Mouse (Mus musculus) G1E-ER4 (cell line): ENCODE results near the gene Mettl21e. TPM values are rescaled to one million over a fixed set of nuclear protein-coding genes. Genes with fewer than 3 reads are reported as not detected.

ENCODE experiments used
- GATA1 ChIP-seq: IDR thresholded peaks from one replicate; pipeline ENCODE4 v1.8.0; 2012; ENCODE audit warnings: low read length, inconsistent platforms
- polyA plus RNA-seq: library from polyadenylated mRNA; stranded (reverse); fragments of >175 nt; gene quantifications from 2 replicates; pipeline ENCODE4 v1.2.3, GENCODE M21; 2012

The Mettl21e gene
- not detected in 2 replicates for polyA plus RNA-seq

- TF ChIP-seq GATA1 = no peak
Measured at GRCm38 (mm10) chr1:44218876-44219275, at the start of gene Mettl21e. Gene Mettl21e (minus strand): TSS chr1:44218961.

DNA sequence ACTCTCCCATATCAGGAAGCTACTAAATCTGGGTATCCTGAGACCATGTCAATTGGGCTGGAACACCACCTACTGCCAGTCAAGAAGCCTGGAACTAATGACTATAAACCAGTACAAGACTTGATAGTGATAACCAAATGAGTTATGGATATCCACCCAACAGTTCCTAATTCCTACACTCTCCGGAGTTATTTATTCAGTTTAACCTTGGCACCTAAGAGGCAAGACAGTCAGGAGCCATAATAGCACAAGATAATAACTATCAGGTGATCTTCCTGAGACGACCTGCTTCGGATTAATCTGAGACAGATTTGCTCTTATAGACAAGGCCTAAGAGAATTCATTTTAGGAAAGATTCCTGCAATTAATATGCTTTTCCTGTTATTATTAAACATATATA lies 21.2 kb upstream of the Mettl21e start:
- TF ChIP-seq GATA1 = no peak

GRCm38 (mm10) chr1:44237305-44237704 lies 18.5 kb upstream of the Mettl21e start:
- TF ChIP-seq GATA1 = no peak

- TF ChIP-seq GATA1 = no peak
Measured at GRCm38 (mm10) chr1:44235311-44235710, 16.6 kb upstream of the Mettl21e start.

GRCm38 (mm10) chr1:44229044-44229443 lies 10.3 kb upstream of the Mettl21e start:
- TF ChIP-seq GATA1 = no peak

DNA sequence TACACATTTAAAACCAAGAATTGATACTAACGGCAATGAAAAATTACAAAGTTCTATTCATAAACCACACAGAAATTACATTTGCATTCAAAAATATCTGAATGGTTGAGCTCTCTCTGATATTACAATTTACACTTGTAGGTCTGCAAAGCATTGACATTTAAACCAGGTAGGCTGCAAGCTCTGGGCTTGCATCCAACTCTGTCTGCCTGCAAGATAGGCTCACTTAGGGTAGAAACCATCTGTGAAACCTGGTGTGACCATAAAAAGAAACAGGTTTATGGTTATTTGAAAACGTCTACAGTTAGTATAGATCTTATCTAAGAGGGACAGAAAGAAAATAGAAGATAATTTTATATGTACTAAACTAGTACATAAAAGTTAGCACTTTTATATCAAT lies 1.6 kb downstream of the Mettl21e start:
- TF ChIP-seq GATA1 = no peak

DNA sequence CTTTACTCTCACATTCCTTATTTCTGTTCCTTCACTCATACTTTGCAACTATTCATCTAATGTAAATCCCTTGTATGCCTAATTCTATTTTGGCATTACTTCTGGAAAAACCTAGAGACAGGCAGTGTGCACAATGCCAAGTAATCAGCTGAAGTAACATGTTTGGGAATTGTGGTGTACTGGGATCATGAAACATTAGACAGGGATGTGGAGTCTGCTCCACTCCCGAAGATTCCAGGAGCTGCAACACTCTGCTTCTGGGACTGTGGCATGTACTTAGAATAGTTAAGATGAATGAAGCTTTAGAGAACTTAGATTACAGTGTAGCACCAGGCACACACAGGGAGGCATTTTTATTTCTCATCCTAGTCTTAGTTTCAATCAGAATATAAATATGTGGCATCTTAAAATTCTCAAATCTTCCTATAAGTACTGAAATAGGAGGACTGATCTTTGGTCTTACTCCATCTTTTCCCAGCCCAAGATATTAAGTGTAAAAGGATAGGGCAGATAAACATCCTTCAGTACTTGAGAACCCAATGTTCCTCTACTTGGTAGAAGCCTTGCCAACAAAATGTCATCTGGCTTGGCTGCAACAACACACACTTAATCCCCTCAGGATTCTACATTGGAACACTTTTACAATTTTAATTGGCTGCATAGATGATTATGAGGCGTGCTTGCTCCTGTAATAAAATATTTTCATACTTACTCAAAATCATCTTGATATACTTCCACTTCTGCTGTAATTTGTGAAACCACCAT lies 2.2 kb downstream of the Mettl21e start:
- TF ChIP-seq GATA1 = no peak

GRCm38 (mm10) chr1:44214443-44214842 lies 4.3 kb downstream of the Mettl21e start:
- TF ChIP-seq GATA1 = no peak

DNA sequence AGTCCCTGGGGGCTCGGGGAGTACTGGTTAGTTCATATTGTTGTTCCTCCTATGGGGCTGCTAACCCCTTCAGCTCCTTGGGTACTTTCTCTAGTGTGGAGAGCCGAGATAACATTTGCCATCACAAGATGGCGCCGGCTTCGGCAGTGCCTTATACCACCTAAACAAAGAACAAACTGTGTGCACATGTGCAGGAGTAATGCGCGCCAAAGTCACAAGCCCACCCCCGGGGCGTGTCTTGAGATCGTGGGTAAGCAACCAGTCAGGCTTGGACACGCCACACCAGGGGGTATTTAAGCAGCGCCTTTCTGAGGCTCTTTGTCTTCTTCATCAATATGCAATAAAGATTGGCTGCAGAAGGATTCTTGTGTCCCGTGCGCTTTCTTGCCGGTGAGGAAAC lies 15.9 kb downstream of the Mettl21e start:
- TF ChIP-seq GATA1 = no peak

DNA sequence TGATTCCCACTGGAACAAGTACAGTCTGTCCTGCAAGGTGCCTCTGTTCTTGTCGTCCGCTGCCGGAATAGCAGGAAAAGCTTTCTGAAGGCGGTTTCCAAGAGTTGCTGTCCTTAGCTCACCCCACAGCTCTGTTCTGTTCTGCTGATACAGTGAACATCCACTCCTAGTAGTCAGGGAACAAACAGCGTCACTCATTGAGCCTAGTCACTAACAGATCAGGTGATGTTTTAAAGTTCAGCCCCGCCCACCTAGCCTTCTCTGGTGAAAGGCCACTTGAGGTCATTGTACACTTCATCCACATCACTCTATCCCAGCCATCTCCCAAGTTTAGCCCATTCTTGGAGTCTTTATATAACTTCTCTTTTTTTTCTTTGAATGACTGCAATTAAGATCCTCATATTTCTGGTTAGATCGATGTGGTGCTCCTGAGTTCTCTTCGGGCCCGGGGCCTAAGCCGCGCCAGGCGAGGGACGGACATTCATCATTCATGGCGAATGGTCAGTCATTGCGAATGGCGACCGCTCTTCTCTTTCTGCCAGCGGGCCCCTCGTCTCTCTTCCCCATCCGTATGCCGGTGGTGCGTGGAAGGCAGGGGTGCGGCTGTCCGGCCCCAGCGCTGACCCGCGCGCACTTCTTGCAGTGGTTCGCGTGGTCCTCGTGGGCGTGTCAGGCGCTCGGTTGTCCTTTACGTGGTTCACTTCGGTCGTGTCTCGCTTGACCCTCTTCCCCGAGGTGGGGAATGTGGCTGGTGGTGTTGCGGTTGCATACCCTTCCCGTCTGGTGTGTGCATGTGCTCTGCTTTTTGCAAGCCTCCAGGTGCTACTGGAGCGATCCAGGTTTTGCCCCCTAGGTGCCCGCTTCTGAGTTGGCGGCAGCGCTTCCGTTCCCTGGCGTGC lies 20.2 kb downstream of the Mettl21e start:
- TF ChIP-seq GATA1 = no peak

- TF ChIP-seq GATA1 = no peak
Measured at GRCm38 (mm10) chr1:44186396-44186795, 32.4 kb downstream of the Mettl21e start.

- no peak for TF ChIP-seq GATA1
Measured at GRCm38 (mm10) chr1:44178086-44178485, 40.7 kb downstream of the Mettl21e start.

- TF ChIP-seq GATA1 = no peak
Measured at GRCm38 (mm10) chr1:44173903-44174302, 44.9 kb downstream of the Mettl21e start.

DNA sequence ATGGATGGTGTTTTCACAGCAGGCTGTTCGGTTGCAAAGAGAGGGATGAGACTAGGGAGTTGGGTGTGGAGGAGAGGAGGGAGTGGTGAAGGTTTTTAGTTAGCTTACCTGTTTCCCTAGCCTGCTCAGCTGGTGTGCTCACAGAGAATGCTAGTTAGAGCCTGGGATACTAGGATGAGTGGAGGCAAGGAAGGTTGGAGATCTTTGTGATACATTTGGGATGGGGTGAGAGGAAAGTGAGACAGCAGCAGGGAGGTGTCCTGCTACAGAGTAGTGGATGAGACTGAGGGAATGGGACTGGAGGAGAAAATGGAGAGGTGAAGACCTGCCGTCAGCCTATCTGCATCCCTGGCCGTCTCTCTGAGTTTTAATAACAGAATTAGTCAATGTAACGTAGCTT lies 46.1 kb downstream of the Mettl21e start:
- no peak for TF ChIP-seq GATA1

DNA sequence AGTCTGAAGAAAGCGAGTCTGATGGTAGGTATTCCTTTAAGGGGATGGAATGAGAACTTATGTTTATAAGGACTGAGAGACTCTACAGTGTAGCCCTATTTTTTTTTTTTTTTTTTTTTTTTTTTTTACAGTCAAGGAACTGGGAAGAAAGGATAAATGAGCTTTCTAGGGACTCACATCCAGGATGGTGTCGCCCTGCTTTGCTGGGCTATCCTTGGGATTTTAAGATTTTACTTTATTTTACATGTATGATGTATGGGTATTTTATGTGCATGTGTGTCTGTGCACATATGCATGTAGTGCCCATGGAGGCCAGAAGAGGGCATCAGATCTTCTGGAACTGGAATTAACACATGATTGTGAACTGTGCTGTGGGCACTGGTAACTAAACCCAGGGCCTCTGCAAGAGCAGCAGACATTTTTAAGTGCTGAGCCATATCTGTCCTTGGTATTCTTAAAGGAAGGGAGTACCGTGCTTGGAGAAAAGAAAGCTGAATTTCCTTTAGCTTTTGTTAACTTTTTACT lies 50.8 kb downstream of the Mettl21e start:
- TF ChIP-seq GATA1 = no peak

GRCm38 (mm10) chr1:44162389-44162788 lies 56.4 kb downstream of the Mettl21e start:
- TF ChIP-seq GATA1 = no peak
